Mouse (Mus musculus) kidney, adult 8-10 months (tissue): ENCODE results near the gene Cd300c.
"Not testable (repeated sequence)": the region's sequence is repeated elsewhere in the genome, so short reads cannot be mapped to it uniquely, and the experiment has no call there.

Experiments used
- DNase-seq, 2 experiments: peaks; one replicate each; pipeline ENCODE4 v3.0.0; 2022

Cd300c gene

DNA sequence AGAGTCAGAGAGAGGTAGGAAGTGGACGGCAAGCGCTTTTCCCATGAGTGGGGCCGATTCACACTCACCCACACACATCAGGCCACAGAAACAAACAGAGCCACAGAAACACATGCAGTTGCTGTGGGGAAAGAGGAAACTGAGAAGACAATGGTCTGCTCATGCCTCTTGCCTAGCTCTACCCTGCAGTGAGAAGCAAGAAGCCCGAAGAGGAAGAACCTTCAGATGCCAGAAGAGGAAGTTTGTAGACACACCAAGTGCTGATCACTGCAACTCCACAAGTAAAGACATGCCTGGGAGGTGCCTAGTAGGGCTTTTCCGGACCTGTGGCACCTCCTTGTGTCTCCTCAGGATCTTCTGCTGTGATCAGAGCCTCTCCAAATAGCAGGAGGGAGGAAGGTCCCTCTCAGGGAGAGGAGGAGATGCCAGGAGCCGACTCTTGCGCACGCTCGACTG is at the start of gene Cd300c:
Gene Cd300c (minus strand): TSS at position 406 of the 456 bp plus-strand sequence.
- DNase-seq = no peak

DNA sequence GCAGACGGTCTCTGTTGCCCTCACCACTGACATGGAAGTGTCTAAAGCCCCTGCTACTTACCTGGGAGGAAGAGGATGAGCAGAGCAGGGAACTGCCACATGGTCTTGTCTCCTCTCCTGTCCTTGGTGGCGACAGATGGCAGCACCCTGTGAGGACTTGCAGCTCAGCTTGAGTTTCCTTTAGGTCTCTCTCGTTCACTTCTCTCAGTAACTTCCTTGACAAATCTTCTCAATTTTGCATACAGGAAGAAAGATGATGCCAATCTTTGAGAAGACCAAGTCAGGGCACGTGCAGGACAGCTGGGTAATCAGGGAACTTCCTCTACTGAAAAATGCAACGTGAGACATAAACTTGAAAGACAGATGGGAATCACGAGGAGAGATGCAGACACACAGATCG is 47.1 kb upstream of the Cd300c start, which contains the start of gene Cd300ld2:
Gene Cd300ld2 (minus strand): TSS at position 101 of the 400 bp plus-strand sequence.
- DNase-seq = not testable (repeated sequence)

DNA sequence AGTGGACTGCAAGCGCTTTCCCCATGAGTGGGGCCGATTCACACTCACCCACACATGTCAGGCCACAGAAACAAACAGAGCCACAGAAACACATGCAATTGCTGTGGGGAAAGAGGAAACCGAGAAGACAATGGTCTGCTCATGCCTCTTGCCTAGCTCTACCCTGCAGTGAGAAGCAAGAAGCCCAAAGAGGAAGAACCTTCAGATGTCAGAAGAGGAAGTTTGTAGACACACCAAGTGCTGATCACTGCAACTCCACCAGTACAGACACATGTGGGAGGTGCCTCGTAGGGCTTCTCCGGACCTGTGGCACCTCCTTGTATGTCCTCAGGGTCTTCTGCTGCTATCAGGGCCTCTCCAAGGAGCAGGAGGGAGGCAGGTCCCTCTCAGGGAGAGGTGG is 35.1 kb upstream of the Cd300c start:
- no peak for DNase-seq

DNA sequence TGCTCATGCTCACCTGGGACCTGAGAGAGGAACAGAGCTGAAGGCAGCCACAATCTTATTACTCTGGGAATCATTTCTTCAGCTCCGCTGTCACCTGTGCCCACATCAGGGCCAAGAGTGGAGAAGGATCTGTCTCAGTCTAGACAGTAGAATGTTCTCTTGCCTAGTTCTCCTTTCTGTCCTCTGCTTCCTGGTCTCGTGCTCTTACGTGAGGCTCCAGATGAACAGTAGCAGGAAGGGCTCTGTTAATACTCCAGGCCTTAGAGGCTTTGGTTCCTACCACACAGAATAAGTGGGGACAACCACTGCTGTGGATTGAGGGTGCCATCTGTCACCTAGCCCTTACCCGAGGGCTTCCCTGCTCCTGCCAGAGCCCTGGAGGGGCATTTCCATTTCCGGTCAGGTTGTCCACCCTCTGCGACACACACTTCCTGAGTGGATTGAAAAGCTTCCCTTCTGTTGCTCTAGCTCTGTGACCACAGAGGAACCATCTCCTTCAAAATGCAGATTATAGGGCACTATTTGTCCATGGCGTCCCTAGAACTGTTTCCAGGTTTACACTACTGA is 32.6 kb upstream of the Cd300c start, which contains the start of gene Cd300c2:
Gene Cd300c2 (minus strand): TSS at position 407 of the 567 bp plus-strand sequence.
- DNase-seq = no peak

DNA sequence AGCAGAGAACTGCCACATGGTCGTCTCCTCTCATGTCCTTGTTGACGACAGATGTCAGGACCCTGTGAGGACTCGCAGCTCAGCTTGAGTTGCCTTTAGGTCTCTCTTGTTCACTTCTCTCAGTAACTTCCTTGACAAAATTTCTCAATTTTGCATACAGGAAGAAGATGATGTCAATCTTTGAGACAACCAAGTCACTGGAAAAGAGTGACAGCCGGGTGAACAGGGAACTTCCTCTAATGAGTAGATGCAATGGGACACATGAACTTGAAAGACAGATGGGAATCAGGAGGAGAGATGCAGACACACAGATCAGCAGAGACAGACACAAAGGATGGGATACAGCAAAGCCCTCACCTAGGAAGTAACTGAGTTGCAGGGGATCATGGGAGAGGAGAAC is 20.8 kb upstream of the Cd300c start, which contains the start of gene Cd300ld:
Gene Cd300ld (minus strand): TSS at position 130 of the 400 bp plus-strand sequence.
- no peak for DNase-seq

DNA sequence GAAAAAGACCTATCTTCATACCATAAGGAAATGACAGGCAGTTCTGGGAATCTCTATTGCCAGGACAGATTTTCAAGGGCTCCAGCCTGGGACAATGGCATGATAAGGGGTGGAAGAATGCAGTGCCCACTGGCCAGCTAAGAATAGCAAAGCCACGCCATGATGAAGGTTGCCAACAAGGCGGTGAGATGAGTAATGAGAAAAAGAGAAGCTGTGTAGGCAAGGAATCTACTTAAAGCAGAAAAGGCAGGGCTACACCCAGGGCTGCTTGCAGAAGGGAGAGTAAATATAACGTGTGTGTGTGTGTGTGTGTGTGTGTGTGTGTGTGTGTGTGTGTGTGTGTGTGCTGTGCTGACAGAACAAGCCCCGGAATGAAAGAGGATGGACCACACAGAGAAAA is 12.9 kb upstream of the Cd300c start:
- DNase-seq = no peak

DNA sequence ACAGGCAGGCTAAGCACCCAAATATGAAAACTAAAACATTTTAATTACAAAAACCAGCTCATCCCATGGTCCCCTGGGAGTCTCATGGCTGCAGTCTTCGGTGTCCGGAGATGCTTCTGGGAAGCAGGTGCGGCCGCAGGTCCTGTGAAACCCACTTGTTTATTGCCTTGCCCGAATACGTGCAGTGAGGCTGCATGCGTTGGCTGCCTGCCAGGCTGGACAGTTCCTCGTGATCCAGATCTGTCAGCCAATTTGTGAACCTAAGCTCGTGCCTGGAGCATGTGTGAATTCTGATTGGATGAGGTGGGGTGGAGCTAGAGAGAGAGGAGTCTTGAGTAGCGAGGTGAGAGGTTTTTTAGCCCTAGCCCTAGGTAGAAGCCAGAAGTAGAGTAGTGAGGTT is 3.8 kb upstream of the Cd300c start:
- DNase-seq = no peak

DNA sequence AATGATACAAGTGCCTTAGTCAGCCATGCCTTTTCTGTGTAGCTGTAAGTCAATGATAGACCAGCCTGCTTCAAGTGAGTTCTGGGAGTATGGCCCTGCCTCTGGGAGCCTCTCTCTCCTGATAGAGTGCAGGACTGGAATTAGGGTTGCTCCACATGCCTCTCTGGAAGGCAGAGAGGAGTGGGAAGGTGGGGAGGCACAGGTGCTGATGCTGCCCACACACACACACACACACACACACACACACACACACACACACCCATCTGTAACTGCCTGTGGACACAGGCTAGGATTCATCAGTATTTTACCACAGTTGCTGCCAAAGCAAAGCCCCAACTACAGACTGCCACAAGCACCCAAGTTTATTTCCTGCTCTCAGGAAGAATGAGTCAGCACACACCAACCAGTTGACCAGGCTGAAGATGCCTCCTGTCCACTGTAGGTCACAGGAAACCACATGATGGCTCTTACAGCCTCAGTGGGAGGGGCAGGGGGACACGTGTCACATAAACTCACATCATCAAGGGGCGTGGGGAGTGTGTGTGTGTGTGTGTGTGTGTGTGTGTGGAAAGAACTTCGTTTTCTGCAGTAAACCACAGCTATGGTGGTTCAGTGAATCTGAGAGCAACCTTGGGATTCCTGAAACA is 3.7 kb downstream of the Cd300c start:
- no peak for DNase-seq

DNA sequence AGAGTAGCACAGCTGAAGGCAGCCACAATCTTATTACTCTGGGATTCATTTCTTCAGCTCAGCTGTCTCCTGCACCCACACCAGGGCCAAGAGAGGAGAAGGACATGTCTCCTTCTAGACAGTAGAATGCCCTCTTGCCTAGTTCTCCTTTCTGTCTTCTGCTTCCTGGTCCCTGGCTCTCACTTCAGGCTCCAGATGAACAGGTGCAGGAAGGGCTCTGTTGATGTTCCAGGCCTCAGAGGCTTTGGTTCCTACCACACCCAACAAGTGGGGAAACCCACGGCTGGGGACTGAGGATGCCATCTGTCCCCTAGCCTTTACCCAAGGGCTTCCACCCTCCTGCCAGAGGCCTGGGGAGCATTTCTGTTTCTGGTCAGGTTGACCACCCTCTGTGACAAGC is 8.6 kb downstream of the Cd300c start:
- DNase-seq = no peak

DNA sequence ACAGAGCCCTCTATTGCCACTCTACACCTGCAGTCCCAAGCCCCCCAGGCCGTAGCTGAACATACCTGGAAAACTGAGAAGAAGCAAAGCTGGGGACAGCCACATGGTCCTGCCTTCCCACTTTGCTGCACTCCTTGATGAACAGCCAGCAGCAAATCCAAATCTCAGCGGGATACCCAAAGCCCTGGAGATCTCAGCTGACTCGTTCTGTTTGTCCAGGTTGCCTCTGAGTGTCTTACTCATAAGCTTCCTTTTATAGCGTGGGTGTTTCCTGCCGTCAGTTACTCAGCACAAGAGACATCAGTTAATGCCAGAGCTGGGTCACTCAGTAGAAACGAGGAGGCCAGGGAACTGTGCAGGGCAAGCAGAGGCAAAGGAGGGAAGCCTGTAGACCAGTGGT is 34.8 kb downstream of the Cd300c start, which contains the start of gene Cd300lb:
Gene Cd300lb (minus strand): TSS at position 243 of the 400 bp plus-strand sequence.
- no peak for DNase-seq

DNA sequence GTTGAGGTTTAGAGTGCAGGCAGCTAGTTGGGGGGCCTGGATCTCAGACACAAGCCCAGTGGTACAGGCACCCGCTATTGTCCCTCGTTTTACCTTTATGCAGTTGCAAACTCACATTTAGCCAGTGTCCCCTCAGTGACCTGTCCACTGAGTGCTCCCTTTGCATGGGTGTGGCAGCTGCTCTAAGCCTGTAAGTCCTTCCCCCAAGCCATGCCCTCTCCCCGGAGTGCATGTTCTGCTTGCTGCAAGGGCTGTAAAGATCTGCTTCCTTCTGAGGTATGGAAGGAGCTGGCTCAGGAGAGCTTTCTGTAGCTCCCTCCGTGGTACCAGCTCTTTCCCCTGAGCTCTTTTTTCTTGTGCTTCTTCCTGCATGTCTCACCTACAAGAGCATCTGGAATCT is 35.4 kb downstream of the Cd300c start:
- DNase-seq = no peak

DNA sequence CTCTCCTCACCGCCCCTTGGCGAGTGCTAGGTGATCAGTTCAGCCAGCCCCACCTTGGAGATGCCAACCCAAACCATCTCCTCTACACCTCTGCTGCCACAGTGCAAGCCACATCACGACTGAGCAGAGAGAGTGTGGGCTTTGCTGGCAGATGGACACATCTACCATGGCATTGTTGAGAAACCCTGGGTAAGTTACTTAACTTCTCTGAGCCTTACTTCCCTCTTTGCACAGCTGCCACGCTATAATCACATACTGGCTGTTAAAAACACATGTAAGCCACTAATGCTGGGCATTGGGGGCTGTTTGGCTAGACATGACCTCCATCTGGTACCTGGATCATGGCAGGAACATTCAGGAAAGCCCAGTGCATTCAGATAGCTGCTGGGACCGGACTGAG is 37.9 kb downstream of the Cd300c start:
- DNase-seq = no peak

DNA sequence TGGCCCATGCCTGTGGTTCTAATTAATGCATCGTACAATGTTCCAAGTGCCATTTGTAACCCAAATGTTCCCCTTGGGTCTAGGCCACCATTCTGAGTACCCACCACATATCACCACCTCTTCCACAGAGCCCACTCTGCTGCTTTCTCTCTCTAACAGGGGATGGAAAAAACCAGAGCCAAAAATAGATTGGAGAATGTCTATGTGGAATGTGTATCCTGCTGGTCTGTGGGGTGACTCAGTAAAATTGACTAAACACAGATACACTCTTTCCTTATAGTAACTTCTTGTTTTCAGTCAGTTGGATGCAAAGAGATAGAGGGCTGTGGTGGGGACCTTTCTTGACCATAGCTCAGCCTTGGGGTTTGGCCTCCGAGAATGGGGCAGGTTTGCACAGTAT is 39.4 kb downstream of the Cd300c start:
- DNase-seq = no peak

DNA sequence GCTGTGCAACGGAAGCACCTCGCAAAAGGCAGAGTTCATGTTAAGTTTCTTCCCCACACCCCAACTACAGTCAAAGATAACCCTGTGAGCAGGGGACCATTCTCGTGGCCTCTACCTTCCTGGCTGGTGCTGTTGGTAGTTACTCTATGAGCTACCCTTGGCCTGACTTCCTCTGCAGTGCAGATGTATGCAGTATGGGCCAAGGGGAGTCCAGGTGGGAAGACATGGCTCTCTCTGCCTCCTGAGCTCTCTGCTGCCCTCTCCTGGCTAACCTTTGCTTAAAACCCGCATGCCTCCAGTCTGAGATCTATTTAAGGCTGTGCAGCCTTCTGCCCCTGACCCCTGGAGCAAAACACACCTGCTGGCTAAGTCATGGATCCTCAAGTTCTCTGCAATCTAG is 45.0 kb downstream of the Cd300c start:
- DNase-seq = peak in 1 of 2 experiments; percentile 39

DNA sequence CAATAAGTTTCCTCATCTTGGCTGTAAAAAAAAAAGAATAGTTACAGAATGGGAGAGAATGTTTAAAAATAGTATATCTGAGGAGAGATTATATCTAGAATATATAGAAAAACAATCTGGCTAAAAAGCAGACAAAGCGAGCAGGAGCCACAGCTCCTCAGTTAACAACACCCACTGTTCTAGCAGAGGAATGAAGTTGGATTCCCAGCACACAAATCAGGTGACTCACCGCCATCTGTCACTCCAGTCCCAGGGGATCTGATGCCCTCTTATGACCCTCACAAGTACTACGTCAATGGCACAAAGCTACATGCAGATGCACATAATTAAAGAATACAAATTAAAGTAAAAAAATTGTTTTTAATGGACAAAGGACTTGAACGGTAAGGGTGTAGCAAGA is 46.5 kb downstream of the Cd300c start:
- DNase-seq = no peak

DNA sequence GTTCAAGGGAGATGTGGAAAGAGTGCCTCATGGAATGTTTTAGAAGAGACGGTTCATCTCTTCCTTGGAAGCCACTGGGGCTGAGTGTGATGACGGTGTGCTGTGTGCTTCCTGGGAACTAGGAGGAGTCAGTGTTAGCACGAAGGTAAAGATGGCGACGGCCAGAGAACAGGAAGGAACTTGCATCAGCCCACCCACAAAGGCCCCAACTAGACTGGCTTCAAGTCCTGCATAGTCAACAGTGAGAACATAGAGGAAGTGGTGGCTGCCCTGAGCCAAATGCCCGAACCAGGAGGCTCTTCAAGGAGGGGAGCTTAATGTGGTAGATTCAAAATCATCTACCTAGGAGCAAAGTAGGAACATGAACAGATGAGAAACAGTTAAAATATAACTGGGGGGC is 51.8 kb downstream of the Cd300c start:
- DNase-seq = no peak

DNA sequence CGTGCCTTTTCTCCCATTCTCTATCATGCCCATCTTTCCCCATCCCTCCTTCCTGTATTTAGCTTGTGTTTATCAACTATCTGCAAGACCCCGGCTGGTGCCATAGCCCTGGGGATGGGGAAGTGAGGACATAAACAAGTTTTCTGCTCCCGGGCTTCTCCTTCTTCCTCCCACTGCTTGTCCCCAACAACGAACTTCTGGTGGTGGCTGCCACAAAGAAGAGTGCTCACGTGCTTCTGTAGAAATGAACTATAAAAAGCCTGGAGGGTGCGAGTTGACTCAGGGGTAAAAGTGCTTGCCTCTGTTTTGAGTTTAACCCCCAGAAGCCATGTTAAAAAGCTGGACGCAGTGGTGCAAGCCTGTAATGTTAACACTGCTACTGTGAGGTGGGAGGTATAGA is 54.0 kb downstream of the Cd300c start:
- DNase-seq = no peak

DNA sequence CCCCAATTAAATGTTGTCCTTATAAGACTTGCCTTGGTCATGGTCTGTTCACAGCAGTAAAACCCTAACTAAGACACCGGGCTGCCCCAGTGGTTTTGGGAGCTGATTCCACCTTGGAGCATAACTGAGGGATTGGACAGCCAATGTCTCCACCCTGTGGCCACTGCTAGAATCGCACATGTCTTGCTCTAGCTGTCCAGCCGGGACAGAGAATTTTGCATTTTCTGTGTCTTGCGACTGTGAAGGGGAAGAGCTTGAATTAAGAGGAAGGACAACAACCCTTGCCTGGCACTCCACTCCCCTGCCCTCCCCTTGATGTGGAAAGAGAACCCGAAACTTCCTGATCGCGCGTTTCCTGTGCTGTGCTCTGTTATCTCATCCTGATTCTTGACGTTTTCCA is 56.1 kb downstream of the Cd300c start:
- DNase-seq = peak; percentile 45 to 79

DNA sequence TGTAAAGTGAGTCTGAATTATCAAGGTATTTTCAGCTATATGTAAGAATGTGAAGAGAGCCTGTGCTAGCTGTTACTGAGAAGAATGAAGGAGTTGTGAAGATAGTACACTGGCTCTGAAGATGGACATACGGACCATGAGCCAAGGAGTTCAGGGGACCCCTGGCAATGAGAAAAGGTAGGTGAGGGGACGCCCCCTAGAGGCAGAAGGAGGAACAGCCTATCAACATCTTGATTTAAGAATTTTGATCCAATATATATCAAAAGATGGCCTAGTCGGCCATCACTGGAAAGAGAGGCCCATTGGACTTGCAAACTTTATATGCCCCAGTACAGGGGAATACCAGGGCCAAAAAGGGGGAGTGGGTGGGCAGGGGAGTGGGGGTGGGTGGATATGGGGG is 59.4 kb downstream of the Cd300c start:
- DNase-seq = not testable (repeated sequence)

DNA sequence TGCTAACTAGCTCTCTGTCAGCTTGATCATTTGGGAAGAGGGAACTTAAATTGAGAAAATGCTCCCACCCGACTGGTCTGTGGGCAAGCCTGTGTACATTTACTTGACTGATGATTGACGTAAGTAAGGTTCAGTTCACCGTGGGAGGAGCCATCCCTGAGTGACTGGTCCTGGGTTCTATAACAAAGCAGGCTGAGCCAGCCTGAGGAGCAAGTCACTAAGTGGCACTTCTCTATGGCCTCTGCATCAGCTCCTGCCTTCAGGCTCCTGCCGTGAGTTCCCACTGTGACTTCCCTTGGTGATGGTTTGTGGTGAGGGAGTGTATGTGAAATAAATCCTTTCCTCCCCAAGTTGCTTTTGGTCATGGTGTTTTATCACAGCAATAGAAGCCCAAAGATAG is 60.9 kb downstream of the Cd300c start:
- DNase-seq = no peak

DNA sequence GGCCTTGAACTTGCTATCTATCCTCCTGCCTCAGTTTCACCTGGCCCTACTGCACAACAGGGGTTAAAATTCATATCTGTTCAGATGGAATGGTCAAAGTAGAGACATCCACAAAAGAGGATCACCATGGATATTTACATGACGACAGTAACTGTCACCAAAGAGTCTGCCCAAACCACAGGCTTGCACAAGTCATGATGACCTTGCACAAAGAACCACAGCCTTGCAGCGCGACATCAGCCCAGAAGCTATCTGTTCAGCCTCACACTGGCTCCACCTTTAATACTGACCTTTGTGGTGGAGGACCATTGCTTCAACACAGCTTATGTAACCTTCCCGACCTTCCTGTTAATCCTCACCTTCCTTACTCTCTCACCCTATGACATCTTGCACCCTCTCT is 61.4 kb downstream of the Cd300c start:
- DNase-seq = no peak
